Mouse (Mus musculus): ENCODE measurements around the gene Cacnb1. TPM values are rescaled to one million over a fixed set of nuclear protein-coding genes. Genes with fewer than 3 reads are reported as not detected.

Gene Cacnb1
- total and polyA plus RNA-seq, 3 experiments = 2.3 to 4.4 TPM; not detected in 1

DNA sequence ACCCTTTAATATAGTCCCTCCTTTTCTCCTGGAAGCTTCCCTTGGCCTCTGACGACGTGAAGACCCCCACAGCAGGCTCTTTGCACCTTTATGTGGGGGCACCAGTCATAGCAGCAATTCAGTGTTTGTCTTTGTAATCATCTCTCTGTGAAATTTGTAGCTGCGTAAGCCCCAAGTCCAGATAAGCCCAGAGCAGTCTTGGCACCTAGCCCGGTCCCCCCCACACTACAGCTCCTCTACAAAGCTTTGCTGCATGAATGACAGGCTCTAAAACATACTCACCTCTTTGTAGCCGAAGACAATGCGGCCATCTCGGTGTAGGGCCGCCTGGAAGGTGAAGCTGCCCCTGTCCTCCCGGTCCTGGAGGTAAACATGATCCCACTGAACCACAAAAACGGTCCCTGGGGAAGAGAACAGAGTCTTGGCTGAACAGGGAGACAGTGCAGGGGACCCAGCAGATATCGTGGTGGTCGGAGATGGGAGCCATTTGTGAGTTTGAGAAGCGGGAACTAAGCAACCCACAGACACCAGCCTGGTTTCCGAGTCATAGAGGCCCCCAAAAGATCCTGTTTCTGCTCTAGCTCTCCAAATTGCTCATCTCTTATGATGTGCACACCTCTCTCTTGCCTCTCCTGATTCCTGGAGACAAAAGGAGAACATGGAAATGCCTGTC, 68.2 kb downstream of the Cacnb1 start (continued):
- TF ChIP-seq MAX (IDR thresholded peaks at IDR 0.05; ENCODE audit: low read length) (peak; percentile 67), KAT2A (conservative IDR thresholded peaks at IDR 0.05; ENCODE audit: low read depth, low read length) (peak; percentile 32; the same call in 1 of the 2 replicates), E2F4 (IDR thresholded peaks at IDR 0.05; ENCODE audit: borderline replicate concordance, low read depth, low read length) (peak; percentile 71; the same call in 1 of the 2 replicates), POLR2AphosphoS2 (IDR thresholded peaks at IDR 0.05; ENCODE audit: low read length) (peak; percentile 68; the same call in 1 of the 2 replicates), ZC3H11A (IDR thresholded peaks at IDR 0.05; ENCODE audit: low read depth, low read length) (no peak), JUND (IDR thresholded peaks at IDR 0.05; ENCODE audit: low read depth, low read length) (peak; percentile 47; the same call in 1 of the 2 replicates), USF1 (IDR thresholded peaks at IDR 0.05; ENCODE audit: low read depth, low read length) (no peak), CHD2 (IDR thresholded peaks at IDR 0.05; ENCODE audit: low read length) (no peak), SMC3 (IDR thresholded peaks at IDR 0.05; ENCODE audit: low read depth, low read length) (peak; percentile 13; the same call in 1 of the 2 replicates), RCOR1 (IDR thresholded peaks at IDR 0.05; ENCODE audit: low read depth, low read length) (peak; percentile 74), ETS1 (IDR thresholded peaks at IDR 0.05; ENCODE audit: low read depth, low read length) (peak; percentile 93), MEF2A (IDR thresholded peaks at IDR 0.05; ENCODE audit: extremely low read depth, insufficient replicate concordance, low read depth, low read length, poor library complexity, severe bottlenecking) (no peak), ZMIZ1 (IDR thresholded peaks at IDR 0.05; ENCODE audit: low read depth, low read length) (peak; percentile 85), SIN3A (IDR thresholded peaks at IDR 0.05; ENCODE audit: low read length) (peak; percentile 87), MAZ (IDR thresholded peaks at IDR 0.05; ENCODE audit: low read depth, low read length) (peak; percentile 91), GABPA (IDR thresholded peaks at IDR 0.05; ENCODE audit: low read depth, low read length) (0 out of 2 replicates have a peak, but pooled peaks have one; percentile 14), MAFK (IDR thresholded peaks at IDR 0.05; ENCODE audit: borderline replicate concordance, low read depth, low read length) (no peak)

GRCm38 (mm10) chr11:97953939-97954275, 68.9 kb downstream of the Cacnb1 start:
- peaks cover 26 to 65% of the 10 kb centered on the region in 2 experiments for H3K4me1 ChIP-seq (ENCODE audit: control insufficient read depth in 1 of 2, insufficient read depth in 2 of 2, low read length in 2 of 2)
- H3K36me3 ChIP-seq (ENCODE audit: control insufficient read depth in 1 of 2, insufficient read depth in 2 of 2, low read length in 2 of 2) = peaks cover 0 to 50% of the 10 kb centered on the region in 2 experiments; a peak in 2 of 4 replicates

More at GRCm38 (mm10) chr11:97953939-97954275, 68.9 kb downstream of the Cacnb1 start:
- H3K27ac ChIP-seq (ENCODE audit: control insufficient read depth, low read depth, low read length) = peak overlapping the region; percentile 96
- peak overlapping the region; percentile 82 for H3K9ac ChIP-seq (ENCODE audit: control insufficient read depth, low read depth, low read length, poor library complexity, severe bottlenecking)
- peak; percentile 76 for DNase-seq (ENCODE audit: low read depth, low spot score)
- H3K9me3 ChIP-seq (replicated peaks; ENCODE audit: insufficient read depth, low read length) = no peaks in the 10 kb centered on the region
- TF ChIP-seq ZKSCAN1 (IDR thresholded peaks at IDR 0.05; ENCODE audit: low read depth, low read length) (no peak), NELFE (IDR thresholded peaks at IDR 0.05; ENCODE audit: low read depth, low read length) (no peak), TCF12 (IDR thresholded peaks at IDR 0.05; ENCODE audit: low read depth, low read length) (no peak), MYB (IDR thresholded peaks at IDR 0.05; ENCODE audit: low read depth, low read length) (no peak), TBP (IDR thresholded peaks at IDR 0.05; ENCODE audit: low read depth, low read length) (0 out of 2 replicates have a peak, but pooled peaks have one; percentile 23), HCFC1 (IDR thresholded peaks at IDR 0.05; ENCODE audit: low read depth, low read length) (no peak), MXI1 (IDR thresholded peaks at IDR 0.05; ENCODE audit: low read depth, low read length) (peak; percentile 41), ELF1 (IDR thresholded peaks at IDR 0.05; ENCODE audit: low read depth, low read length) (0 out of 2 replicates have a peak, but pooled peaks have one; percentile 12), ETS1 (IDR thresholded peaks at IDR 0.05; ENCODE audit: low read depth, low read length) (no peak), GABPA (IDR thresholded peaks at IDR 0.05; ENCODE audit: low read depth, low read length) (no peak), TAL1 (IDR thresholded peaks at IDR 0.05; ENCODE audit: low read length) (peak; percentile 27), CHD1 (IDR thresholded peaks at IDR 0.05; ENCODE audit: low read depth, low read length) (no peak; the same call in none of the 2 replicates), UBTF (IDR thresholded peaks at IDR 0.05; ENCODE audit: borderline replicate concordance, insufficient read depth, low read depth, low read length) (no peak), SIN3A (IDR thresholded peaks at IDR 0.05; ENCODE audit: low read length) (no peak; the same call in 1 of the 2 replicates), EP300 (IDR thresholded peaks at IDR 0.05; ENCODE audit: low read depth in 1 of 2, low read length in 2 of 2) (0 out of 4 replicates have a peak, but pooled peaks of 1 of the 2 experiments have one; percentile 0), MYC (IDR thresholded peaks at IDR 0.05; ENCODE audit: low read depth, low read length) (no peak), GATA1 (IDR thresholded peaks at IDR 0.05; ENCODE audit: low read depth, low read length) (no peak), KAT2A (conservative IDR thresholded peaks at IDR 0.05; ENCODE audit: low read depth, low read length) (no peak), POLR2A (IDR thresholded peaks at IDR 0.05; ENCODE audit: control insufficient read depth in 1 of 2, insufficient read depth in 1 of 2, low read depth in 1 of 2, low read length in 2 of 2, poor library complexity in 1 of 2) (0 out of 4 replicates have a peak, but pooled peaks of 1 of the 2 experiments have one; percentile 1)
- H3K27me3 ChIP-seq (ENCODE audit: control insufficient read depth in 1 of 2, insufficient read depth in 2 of 2, low read length in 2 of 2) = no peaks in the 10 kb centered on the region
- H3K4me3 ChIP-seq (ENCODE audit: control insufficient read depth in 1 of 2, insufficient read depth in 1 of 2, low read depth in 2 of 2, low read length in 2 of 2) = peak overlapping the region; percentile 62 to 73
- peaks cover 27% of the 10 kb centered on the region for H3K79me2 ChIP-seq (ENCODE audit: control insufficient read depth, insufficient read depth, low read length, poor library complexity)

Data from MEL (cell line).